Mouse (Mus musculus): ENCODE results near the gene Psmb3.

DNA sequence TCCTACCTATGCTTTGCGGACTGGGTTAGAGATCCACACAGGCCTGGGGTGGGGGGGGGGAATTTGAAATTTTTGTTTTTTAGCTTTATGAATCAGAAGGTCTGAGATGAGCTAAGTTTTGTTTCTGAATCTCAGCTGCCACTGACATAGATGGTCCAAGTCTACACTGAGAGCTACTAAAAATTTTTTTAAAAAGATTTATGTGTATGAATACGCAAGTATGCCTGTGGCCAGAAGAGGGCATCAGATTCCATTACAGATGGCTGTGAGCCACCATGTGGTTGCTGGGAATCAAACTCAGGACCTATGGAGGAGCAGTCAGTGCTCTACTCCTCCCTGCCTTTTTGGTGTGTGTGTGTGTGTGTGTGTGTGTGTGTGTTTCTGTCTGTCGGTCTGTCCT, 11.2 kb downstream of the Psmb3 start:
- TF ChIP-seq POLR2A (IDR thresholded peaks at IDR 0.05; ENCODE audit: insufficient read depth, low read depth, low read length) (no peak), CTCF (IDR thresholded peaks at IDR 0.05; ENCODE audit: insufficient read depth, low read depth, low read length) (no peak)

Data from olfactory bulb, adult 2 months (tissue).